Mouse (Mus musculus) NIH3T3 (cell line): ENCODE measurements at regions not wholly inside any gene's neighbourhood (a gene's known extent, or its start where the extent isn't known, plus 50 kb on each side); places are given as distances from the start of the nearest gene placed in this dataset.

ENCODE experiments used
- DNase-seq: peaks from one replicate; pipeline ENCODE4 v3.0.0-alpha.2; 2012; ENCODE audit warnings: low read depth

GRCm38 (mm10) chr4:55938383-55938782 is 406.1 kb upstream of the Klf4 start:
- no peak for DNase-seq

DNA sequence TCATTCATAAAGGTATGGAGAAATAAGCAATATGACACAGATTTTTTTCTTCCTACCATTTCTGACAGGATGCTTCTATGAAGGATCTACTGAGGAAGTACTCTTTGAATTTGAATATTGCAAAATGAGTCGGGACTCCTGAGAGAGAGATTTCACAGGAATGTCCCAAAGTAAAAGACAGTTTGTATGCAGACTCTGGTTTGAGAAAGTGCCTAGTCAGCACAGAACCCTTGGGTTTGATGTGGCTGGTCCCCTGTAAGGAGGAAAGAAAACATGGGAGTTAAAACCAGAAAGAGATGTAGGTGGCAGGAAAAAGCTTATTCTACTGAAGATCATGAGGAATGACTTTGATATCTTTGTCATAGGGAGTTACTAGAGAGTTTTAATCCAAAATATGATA is 405.6 kb upstream of the Klf4 start:
- DNase-seq, result no peak

DNA sequence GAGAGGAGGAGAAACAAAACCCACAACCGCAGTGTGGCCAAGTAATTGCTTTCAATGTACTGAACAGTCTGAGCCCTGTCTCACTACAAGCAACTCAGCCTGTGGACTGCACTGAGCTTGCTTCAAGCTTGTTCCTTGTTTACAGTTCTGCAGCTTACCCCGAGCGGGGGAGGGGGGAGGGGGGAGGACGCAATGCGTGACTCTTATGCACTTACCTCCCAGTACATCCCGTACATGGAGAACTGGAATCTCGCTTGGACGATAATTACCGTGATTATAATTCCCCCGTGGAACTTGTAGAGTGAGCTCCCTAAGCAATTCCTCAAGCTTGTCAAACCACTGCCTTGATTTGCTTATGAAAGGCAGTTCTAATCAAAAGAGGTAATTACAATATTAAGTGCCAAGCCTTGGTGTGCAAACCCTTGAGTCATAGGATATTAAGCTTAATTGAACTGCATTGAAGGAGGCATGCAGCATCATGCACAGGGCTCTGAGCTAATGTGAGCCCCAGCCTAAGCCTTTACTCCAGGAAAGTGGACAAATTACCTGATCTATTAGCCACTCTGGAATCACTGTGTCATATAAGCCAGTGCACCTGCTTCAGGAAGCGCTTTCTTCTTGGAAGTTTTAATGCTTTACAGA is 397.0 kb upstream of the Klf4 start:
- DNase-seq, result no peak

DNA sequence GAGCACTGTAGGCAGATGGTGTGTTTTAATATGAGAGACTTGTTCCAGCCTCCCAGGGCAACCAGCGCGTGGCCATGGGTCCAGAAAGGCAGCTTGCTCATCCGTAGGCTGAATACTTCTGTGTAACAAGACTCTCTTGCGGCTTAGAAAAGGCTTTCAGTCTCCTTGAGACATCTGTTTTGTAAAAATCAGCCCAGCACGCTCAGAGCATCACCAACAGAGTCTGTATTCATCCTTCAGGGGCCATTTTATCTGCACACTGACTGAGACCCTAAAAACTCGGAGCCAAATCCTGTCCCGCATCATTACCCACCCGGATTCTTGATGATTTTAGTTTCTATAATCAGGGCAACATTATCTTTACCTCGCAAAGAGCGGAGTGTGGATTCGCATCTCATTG is 396.4 kb upstream of the Klf4 start:
- DNase-seq, result no peak

- peak; percentile 38 for DNase-seq
Measured at GRCm38 (mm10) chr4:55928196-55928595, 395.9 kb upstream of the Klf4 start.

DNA sequence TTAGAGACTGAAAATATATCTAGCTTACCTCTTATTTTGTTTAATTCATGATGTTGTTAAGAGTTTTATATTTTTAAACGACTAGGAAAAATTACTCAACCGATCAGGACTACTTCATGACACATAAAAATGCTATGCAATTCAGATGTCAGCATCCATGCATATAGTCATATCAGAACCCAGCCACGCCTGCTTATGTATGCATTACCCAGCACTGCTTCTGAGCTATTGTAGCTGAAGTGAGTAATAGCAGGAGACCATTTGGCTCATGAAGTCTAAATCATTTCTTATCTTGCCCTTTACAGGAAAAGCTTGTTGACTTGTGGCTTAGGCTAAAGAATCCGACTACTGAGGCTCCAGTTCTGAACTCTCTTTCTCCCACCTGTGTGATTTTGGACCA is 395.1 kb upstream of the Klf4 start:
- peak; percentile 74 for DNase-seq

GRCm38 (mm10) chr4:55924974-55925373 is 392.7 kb upstream of the Klf4 start:
- DNase-seq, result no peak

- no peak for DNase-seq
Measured at GRCm38 (mm10) chr4:55921217-55921616, 389.0 kb upstream of the Klf4 start.

GRCm38 (mm10) chr4:55894116-55894885 is 362.0 kb upstream of the Klf4 start:
- peak; percentile 86 for DNase-seq

DNA sequence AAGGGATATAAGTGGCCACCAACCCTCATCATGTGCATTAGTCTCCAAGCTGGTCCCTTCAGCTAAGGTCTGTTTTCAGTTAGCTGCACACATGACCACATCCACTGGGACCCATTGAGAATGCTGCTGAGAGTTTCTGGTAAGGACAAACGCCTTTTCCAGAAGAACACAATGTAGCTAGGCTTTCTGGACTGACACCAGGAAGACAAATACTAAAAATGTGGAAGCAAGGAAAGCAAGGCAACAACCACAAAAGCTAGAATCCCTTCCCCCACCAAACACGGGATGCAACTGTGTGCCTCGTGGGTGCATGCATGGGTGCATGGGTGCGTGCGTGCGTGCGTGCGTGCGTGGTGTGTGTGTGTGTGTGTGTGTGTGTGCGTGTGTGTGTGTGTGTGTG is 359.4 kb upstream of the Klf4 start:
- DNase-seq, result no peak

DNA sequence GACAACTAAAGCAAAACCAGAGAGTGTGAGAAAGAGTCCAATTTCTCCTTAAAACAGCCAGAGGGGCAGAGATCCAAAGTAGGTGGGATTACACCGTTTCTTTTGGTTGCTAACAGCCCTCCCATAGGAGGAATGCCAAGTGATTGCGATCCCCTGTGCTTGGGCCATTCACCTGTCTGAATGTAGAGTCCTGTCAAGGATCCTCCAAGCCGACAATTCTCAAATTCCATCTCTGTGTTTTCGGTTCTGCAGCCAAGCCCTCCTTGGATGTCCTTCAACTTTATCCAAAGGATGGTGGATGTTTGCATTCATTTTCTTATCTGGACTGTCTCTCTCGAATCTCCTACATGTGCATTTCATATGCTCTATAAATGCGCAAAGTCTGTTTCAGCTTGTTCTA is 355.3 kb upstream of the Klf4 start:
- DNase-seq, result no peak

- DNase-seq, result peak; percentile 71
Measured at GRCm38 (mm10) chr4:55882541-55882940, 350.3 kb upstream of the Klf4 start.

GRCm38 (mm10) chr4:55875304-55875703 is 343.0 kb upstream of the Klf4 start:
- peak; percentile 58 for DNase-seq

DNA sequence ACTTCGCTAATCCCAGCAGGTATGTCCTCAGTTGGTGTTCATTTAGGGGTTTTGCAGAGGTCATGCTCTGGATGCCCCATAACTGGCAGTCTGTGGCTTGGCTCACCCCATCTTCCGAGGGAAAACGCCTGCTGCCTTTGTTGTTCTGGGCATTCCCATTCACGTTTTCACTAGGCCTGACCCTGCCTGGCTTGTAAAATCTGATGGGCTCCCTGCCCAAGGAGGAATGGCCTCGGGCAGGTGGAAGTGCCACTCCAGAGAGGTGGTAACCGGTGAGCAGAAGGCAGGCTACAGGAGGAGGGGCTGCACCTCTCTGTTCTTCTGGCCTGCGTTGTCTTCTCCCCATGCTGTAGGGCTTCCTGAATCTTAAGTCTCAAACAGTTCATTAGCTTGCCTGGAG is 342.6 kb upstream of the Klf4 start:
- DNase-seq, result no peak

- no peak for DNase-seq
Measured at GRCm38 (mm10) chr4:55874276-55874675, 342.0 kb upstream of the Klf4 start.

DNA sequence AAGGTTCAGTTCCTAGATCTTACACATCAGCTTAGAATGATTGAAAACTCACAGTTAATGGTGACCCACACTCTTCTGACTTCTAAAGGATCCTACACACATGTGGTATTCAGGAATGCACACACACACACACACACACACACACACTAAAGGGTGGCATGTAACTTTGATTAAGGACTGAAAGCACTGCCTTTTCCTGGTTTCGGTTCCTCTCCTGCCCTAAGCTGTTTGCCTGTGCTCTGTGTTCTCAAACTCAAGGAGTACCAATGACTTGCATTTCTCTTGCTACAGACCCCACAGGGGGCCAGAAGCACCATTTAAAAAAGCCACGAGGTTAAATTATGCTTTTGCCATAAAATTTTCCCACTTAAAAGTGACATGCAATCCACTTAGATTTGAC is 327.8 kb upstream of the Klf4 start:
- DNase-seq, result no peak

- DNase-seq, result no peak
Measured at GRCm38 (mm10) chr4:55859211-55859761, 327.0 kb upstream of the Klf4 start.

GRCm38 (mm10) chr4:55851430-55851829 is 319.2 kb upstream of the Klf4 start:
- DNase-seq, result no peak

- no peak for DNase-seq
Measured at GRCm38 (mm10) chr4:55851027-55851426, 318.8 kb upstream of the Klf4 start.

DNA sequence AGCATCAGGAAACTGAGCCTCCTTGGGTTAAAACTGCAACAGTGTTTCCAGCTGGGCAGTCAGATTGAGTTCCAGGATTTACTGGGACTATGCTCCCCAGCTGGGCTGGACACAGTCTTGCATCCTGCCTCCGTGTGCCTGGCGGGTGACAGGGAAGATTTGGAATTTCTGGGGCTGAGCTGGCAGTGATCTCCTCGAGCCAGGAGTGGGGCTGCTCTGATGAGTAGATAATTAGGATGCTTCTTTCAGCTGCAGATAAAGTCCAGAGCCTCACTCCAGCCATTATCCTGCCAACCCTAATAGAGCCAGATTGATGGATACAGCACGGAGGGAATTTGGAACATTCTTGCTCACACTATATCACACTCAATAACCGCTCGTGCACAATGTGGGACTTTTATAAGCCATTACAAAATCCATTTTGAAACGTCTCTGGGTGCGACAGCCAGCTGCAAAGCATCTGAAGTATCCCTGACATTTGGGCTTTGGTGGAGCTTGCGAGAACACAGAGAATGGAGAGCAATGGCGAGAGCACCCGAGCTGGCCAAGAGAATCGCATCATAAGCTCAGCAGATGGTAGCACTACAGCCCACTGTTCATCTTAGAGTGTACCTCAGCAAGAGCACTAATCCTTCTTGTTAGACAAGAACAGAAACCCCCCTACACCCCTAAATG is 311.6 kb upstream of the Klf4 start:
- DNase-seq, result peak; percentile 50

- peak; percentile 49 for DNase-seq
Measured at GRCm38 (mm10) chr4:55838568-55838967, 306.3 kb upstream of the Klf4 start.

DNA sequence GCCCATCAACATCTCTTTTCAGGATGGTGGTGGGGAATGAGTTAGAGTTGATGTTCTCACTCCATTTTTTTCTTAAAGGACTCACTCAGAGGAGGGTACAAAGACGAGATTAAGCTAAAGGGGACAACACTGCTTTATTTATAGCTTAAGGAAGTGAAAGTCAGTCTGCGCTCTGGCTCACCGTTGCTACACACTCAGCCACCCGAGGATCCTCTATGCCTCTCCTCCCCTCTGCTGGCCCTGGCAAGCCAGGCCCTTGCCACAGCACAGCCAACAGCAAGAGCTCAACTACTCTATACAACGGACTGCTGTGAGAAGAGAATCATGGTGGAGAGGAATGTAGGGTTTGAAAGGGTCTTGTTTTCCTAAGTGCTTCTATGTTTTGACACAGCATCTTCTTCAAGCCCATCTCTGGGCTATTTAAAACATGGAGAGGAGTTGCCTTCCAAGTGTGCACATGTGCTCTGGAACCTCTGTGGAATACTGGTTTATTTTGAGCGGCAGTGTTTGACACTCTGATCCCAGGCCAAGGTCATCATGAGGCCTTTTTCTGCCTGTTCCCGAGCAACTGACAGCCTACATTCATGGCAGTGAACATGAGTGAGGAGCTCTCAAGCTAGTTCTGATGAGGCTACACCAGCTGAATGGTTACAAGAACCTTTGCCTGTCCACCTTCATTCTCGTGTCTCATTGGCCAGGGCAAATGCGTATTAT is 291.9 kb upstream of the Klf4 start:
- no peak for DNase-seq
